Mouse (Mus musculus) kidney, adult 18-20 months (tissue): ENCODE data around the gene Cop1.

Source experiments
- DNase-seq: peaks from one replicate; pipeline ENCODE4 v3.0.0; 2021

The Cop1 gene

DNA sequence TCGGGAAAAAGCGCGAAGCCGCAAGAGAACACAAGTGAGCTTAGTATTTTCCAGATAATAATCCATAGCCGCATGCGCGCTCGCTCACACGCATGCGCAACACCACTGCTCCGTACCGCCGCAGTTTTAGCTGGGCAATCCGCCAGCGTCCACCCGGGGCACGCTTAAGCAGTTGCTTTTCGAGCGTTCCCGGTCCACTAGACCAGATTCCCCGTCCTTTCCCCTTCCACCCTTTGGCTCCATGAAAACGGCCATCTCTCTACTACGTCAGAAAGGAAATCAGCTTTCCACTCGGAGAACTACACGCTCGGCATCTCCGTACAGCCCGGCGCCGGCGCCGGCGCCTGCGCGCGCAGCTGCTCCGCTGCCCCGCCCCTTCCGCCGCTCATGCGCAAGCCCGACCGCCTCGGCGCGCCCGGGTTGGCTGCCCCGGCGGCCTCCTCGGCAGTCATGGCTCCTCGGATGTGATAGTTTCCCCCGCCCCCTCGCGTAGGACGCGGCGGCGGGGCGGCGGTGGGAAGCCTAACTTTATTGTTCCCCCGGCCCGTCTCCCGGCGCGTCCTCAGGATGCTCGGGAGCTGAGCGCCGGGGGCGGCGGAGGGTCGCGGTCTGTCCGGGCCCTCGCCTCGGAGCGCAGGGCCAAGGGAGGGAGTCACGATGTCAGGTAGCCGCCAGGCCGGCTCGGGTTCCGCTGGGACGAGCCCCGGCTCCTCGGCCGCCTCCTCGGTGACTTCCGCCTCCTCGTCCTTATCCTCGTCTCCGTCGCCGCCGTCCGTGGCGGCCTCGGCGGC is at the start of gene Cop1:
Gene Cop1, plus strand, starts transcription at position 540 of the 791 bp plus-strand sequence.
- DNase-seq: peak; percentile 93

DNA sequence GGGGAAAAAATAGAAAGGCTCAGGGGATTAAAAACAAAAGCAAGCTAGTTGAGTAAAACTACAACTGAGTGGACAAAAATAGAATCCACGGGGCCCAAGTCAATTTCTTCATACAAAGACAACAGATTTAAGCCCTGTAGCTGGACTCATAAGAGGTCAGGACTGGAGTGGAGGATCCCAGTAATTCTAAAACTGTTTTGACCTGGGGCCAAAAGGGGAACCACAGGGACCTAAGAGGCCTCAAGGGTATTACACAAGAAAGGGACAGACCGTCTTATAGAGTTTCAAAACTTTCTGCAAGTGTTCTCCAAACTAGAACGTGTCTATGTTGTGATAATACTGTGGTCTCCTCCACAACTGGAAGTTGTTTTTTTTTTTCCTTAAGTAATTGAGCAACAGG is 45.4 kb upstream of the Cop1 start:
- no peak for DNase-seq

DNA sequence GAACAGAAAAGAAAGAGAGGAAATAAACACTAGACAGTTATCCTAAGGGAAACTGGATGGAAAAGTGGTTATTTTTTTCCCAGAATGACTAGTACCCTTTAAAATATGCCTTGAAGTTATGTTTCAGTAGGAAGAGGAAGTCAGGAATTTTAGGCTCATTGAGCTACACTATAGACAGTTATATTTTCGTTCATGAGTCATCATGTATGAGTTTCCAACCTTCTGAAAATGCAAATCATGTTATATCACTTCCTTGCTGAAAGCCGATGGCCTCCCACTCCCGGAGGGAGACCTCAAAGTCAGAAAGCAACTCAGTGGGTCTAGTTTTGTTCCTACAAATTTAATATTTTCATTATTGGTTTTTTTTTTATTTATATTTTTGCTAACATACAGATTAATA is 33.5 kb upstream of the Cop1 start:
- DNase-seq: no peak

DNA sequence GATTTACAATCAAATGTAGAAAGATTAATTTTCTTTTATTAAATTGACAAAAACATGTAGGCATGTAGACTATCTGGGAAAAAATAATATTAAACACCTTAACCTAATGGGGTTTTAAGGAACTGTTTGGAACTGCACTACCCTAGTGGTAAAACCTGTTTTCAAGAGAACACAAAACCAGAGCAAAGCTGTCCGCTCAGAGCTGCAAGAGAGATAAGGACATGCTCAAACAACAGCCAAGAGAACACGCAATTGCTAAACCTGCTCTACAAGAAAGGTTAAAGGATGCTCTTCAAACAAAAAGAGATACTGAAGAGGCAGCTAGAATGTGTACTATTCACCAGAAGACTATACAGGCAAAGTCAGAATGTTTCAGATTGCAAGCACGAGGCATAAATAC is 32.5 kb upstream of the Cop1 start:
- no peak for DNase-seq

DNA sequence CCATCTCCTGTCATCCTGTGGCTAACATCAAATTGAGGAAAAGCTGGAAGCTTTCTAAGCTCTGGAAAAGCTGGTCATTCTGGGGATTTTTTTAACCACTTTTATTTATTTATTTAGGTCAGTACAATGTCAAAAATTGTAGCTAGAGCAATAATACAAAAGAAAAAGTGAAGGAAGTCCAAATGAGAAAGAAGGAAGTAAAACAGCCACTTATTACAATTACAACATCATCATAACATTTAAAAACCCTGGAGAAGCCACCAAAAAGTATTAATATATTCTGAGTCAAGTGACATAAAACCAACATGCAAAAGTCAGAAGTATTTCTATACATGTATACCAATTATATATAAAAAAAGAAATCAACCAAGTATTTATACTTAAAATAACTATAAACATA is 30.9 kb upstream of the Cop1 start:
- DNase-seq: no peak

DNA sequence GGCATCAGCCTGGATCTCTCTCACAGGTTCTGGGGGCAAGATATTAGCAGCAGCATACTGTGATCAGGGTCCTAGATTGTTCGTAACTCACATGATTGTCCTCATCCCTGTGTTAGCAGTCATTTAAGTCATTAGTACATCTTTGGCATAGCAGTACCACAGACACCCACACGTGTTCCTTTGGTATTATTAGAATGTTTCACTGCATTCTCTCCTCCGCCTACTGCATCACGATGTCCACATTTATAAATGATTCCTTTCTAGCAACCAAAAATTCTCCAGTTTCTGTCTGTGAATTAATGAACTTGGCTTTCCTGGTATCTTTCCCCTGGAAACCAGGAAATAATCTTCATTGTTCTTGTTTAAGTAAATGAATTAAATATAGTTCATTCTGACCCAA is 20.4 kb upstream of the Cop1 start:
- no peak for DNase-seq

DNA sequence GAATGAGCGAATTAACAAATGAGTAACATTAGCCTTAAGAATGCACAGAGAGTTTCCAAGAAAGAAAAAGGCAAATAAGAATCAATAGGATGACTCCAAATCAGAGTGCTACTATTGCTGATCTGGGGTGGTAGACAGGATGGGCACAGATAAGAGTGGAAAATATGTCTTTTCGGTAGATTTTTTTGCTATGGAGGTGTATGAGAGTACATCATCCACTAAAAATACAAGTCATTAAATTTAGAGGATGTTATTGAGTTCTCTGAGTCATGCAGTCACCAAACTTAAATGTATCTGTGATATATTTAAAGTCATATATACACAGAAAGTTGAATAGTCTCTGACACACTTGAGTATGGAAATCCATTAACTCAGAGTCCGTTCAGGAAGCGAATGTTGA is 14.7 kb upstream of the Cop1 start:
- no peak for DNase-seq

DNA sequence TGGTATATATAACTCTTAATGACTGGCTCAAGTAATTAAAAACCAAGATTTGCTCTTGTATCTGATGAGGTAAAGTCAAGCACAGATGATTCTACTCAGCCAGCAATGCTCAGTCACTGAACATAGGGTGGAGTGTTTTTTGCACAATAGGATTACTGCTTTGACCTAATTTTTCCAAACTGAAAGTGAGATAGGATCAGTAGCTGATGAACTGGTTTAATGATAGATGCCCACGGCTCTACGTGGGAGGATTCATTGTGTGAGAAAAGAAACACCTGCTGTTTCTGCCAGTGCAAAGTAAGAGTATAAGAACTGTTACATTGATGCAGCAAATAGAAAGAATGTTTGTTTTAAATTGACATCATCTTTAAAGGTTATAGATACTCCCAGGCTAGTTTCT is 10.1 kb upstream of the Cop1 start:
- DNase-seq: no peak

DNA sequence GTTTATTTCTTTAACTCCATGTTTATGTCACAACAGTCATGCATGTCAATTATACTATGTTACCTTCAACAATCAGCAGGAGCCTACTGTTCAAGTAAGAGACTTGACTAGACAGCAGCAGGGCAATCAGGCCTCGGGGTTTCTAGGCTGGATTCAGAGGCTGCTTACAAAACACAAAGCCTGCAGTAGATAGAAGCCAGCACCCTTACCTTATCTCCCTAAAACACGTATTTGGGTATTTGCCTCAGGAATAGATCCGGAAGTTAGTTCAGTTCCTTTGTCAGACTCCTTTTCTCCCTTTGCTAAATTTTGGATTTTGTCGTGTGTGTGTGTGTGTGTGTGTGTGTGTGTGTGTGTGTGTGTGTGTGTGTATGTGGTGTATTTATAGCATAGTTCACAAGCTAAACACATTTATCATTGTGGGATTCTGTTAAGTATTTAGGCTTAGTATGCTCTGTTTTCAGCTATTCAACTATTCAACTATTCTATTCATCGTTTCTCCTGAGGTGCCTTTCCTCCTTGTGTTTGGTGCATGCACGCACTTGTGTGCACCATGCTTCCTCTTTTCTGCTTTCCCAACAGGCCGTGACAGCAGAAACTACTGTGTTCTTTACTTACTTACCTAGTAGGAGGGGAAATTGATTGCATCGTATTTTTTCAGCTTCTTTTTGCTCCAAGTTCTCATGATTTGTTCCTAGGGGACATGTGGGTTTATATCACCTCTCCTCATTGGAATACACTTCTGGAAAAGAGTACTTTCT is 6.9 kb upstream of the Cop1 start:
- no peak for DNase-seq

DNA sequence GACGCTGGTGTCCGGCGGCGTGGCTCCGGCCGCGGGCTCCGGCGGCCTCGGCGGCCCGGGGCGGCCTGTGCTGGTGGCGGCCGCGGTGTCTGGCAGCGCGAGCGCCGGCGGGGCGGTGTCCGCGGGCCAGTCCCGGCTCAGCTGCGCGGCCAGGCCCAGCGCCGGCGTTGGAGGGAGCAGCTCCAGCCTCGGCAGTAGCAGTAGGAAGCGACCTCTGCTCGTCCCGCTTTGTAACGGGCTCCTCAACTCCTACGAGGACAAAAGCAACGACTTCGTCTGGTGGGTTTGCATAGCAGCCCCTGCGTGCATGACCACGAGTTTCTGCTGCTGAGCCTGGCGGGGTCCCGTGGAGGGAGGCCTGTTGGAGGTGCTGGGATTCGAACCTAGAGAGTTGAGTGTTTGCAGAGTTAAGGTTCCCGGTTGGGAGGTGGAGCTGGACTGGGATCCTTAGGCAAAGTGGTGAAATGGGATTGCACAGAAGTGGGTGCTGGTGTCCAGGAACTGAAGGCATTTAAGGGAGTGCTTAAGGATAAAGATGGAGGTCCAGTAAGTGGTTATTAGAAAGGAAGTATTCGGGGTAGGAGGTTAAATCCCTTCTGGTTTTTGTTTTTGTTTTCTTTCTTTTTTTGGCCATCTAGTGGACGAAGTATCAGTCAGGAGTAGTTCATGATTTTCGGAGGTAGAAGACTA is 597 bp downstream of the Cop1 start:
- peak; percentile 41 for DNase-seq

DNA sequence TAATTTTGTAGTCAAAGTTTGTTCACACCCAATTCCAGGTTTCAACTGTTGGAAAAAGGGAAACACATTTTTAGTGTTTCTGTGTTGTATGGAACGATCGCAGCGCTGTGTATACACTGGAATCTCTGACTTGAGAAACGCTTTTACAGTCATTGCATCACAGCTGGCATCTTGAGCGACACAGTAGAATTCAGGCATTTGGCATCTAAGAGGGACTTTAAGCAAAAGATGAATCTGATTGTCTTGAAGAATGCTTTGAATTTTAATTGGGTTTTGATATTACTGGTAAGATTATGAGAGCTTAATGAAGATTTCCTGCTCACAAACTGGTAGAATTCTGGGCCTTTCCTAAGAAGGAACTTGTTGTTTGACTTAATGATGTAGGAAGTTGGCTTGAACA is 1.3 kb downstream of the Cop1 start:
- no peak for DNase-seq

DNA sequence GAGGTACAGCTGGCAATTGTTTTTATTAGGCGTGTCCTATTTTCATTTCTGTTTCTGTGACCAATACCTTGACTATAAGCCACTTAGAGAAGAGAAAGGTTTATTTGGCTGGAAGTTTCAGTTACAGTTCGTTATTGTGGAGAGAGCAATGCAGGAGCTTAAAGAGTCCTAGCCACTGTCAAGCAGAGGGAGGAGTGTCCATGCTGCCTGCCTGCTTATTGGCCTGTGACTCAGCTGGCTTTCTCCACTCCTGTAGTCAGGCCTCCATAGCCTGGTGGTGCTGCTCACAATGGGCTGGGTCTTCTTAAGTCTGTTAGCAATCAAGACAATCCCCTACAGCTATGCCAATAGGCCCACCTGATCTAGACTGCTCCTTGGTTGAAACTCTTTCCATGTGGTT is 2.4 kb downstream of the Cop1 start:
- DNase-seq: no peak

DNA sequence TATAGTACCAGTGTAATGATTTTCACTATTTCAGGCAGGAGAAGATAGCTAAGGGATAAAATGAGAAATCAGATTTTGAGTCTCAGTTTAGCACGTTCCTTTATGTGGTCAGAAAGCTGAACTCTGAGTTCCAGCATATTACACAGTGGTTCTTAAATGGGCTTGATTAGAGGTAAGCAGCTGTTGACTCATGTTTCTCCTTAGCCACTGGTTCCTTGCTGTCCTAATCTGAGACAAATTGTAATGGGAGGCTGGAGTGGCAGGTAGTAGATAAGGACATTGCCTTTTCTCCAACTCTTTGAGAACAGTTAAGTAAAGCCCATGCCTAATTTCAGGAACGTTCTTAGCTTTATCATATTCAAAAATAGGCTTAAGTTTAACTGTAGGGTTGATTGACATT is 3.6 kb downstream of the Cop1 start:
- DNase-seq: no peak

DNA sequence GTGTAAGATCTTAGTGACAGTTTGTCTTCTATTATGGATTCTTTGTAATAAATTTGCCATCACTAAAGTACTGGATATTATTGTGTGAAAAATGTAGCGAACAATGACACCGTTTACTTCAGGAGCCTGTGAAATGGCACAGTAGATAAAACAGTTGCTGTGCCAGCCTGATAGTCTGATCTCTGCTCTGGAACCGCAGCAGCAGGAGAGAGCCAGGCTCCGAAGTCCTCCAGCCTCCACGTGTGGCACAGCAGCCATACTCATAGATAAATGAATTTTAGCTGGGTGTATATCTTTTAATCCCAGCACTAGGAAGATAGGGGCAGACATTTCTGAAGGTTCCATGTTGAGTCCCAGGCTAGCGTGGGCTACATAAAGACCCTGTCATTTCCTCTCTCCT is 6.0 kb downstream of the Cop1 start:
- no peak for DNase-seq

DNA sequence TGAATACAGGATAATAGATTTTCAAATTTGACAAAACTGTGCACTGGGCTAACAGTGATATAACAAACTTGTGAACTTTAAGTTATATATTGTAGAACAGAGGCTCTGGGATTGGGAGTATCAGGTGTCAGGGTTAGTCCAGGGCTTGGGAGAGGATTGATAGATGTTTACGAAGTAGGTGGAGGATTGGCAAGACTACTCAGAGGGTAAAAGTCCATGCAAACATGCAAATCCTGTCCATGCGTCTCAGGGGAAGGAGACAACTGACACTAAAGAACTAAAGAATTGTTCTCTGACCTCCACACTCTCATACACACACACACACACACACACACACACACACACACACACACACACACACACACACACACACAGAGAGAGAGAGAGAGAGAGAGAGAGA is 18.2 kb downstream of the Cop1 start:
- no peak for DNase-seq

DNA sequence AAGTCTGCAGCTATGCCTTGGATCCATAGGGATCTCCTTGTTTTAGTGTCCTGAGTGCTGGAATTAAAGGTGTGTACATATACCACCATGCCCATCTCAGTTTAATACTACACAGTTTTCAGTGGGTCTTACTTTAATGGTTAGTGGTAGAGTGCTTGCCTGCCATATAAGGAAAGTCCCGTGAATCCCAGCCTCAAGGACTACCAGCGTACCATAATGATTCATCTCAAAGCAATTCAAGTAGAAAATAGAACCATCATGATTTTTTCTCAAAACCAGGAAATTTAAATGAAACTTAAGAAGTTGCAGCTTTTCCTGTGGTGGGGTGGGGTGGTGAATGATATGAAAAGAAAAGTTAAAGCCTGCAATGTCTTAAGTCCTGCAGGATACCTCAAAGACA is 21.0 kb downstream of the Cop1 start:
- DNase-seq: no peak

DNA sequence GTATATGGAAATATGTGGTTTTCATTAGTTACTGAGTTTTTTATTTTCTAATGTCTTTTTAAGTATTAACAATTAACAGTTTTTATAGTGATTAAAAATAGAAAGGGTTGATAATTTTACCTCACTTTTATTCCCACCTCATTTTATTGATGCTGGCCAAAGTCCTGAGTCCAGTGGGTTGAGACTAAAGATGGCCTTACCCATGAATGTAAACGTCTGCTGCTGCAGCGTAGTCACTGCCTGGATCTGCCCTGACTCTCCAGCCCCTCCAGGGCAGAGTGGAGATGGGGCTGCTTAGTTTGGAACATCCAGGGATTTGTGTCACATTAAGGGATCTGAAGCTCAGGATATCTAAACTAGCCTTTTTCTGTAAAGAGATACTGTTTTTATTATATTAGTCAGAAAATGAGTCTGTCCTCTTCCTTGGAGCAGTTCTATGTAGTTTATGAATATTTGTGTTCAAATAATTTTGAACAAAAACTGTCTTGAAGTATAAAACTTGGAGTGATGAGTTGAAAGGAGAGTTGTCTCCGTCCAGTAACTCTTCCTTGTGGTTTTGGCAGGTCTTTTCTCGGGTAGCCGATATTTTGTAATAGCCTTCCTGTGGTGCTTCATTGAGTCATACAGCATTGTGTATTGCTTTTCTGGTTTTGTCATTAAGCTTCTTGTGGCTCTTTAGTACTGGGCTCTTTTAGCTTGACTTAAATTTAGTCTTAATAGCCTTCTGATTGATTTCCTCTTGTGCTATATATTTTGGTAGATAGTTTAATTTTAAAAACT is 23.0 kb downstream of the Cop1 start:
- DNase-seq: no peak

DNA sequence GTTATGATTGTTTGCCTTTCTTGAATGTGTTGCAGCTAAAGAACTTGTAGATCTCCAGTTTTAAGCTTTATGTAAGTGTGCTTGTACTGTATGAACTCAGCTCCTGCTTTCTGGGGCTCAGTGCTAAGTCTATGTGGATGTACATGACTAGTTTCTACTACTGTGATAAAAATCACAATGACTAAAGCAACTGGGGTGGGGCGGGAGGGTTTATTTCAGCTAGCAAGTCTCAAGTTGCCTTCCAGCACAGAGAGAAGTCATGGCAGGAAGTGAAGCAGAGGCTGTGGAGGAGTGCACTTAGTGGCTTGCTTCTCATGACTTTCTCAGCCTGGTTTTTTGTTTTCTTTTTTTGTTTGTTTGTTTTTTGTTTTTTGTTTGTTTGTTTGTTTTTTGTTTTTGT is 24.4 kb downstream of the Cop1 start:
- no peak for DNase-seq

DNA sequence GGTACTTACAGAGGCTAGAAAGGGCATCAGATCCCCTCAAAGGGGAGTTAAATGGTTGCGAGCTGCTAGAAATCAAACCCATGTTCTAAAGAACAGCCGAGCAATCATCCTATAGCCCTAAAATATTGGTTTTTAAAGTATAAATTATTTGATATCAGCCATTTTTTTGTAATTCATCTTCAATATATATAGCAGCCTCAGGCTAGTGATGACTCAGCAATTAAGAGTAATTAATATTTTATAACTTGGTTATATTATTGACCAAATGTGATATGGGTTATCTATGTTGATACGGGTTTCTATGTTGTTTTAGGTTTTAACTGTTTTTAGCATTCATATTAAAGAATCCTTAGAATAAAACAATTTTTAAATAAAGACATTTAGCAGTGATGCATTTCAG is 31.7 kb downstream of the Cop1 start:
- no peak for DNase-seq

DNA sequence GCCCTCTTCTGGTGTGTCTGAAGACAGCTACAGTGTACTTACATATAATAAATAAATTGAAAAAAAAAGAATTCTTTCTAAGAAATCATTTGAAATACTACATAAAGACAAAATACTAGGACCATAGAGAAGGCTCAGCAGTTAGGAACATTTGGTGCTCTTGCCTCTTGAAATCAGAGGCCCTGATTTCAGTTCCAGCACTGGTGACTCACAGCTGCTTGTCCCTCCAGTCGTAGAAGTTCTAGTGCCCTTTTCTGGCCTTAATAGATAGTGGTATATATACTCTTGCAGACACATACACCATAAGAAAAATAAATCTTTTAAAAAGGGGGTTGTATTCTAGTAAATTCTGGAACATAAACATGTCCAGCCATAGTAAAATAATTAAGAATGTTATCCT is 48.0 kb downstream of the Cop1 start:
- no peak for DNase-seq

DNA sequence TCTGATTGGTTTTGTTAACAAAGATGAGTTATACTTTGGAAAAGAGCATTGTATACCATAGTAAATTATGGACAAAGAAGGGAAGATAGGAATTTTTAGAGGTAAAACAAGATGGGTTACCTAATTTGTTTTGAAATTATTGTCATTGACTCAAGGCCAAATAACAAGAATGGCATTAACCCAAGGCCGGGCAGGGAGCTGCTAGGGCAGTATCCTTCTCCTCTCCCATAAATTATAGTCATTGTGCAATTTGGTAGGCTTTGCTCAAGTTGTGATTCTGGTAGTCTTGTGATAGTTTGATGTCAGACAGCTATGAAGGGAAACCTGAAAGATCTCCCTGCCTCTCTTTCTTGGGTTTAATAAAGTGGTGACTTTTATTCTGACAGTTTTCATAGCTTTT is 49.7 kb downstream of the Cop1 start:
- DNase-seq: no peak

DNA sequence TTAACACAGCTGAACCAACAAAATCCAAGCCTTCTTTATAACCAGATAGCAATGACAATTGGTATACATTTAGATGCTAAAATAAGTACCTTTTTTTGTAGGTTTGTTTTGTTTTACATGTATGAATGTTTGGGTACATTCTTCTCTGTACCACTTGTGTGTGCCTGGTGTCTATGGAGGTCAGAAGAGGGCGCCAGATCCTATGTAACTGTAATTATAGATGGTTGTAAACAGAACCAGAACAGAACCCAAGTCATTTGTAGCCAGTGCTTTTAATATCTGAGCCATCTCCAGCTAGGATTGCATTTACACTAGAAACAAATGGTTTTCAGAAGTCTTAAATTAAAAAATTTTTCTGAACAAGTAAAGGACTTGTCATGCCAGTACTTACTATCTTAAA is 54.7 kb downstream of the Cop1 start:
- DNase-seq: no peak

DNA sequence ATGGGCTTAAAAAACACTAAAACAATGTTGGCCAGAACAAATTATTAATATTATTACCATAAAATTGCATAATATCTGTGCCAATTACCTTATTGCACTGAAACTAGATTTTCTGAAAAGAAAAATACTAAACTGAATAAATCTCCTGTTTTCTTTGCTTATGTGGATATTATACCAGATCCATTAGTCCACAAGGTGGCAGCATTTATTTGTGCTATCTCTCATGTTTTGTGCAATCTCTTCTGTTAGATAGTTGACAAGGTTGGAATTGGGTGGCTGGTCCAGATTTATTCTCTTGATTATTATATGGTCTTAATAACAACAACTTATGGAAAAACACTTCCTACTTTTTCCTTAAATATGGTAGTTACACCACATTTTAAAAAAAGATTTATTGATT is 58.1 kb downstream of the Cop1 start:
- DNase-seq: no peak
